Mouse (Mus musculus) cortical plate, adult 2 months (tissue): ENCODE data around the gene Spag7. TPM values are rescaled to one million over a fixed set of nuclear protein-coding genes. Genes with fewer than 3 reads are reported as not detected.

ENCODE experiments used
- H3K27ac ChIP-seq: fragments of 200-500 bp; 2 replicates; pipeline ENCODE4 v1.5.1; 2012; ENCODE audit warnings: low read length, control low read depth, inconsistent platforms; ENCODE audit not compliant: insufficient read depth
- H3K4me1 ChIP-seq: fragments of 200-500 bp; 2 replicates; pipeline ENCODE4 v1.6.1; 2011; ENCODE audit warnings: low read length; ENCODE audit not compliant: control insufficient read depth, insufficient read depth
- H3K4me3 ChIP-seq: fragments of 200-500 bp; 2 replicates; pipeline ENCODE4 v1.5.1; 2011; ENCODE audit warnings: mild to moderate bottlenecking, low read length, control low read depth; ENCODE audit not compliant: insufficient read depth
- CTCF ChIP-seq: fragments of 200-500 bp; IDR thresholded peaks from 2 replicates; pipeline ENCODE4 v1.5.1; 2011; ENCODE audit warnings: mild to moderate bottlenecking, control low read depth, low read length; ENCODE audit not compliant: insufficient read depth; ENCODE audit errors: extremely low read depth
- POLR2A ChIP-seq: fragments of 200-500 bp; IDR thresholded peaks from 2 replicates; pipeline ENCODE4 v1.6.1; 2011; ENCODE audit warnings: mild to moderate bottlenecking, low read length, control low read depth; ENCODE audit not compliant: insufficient read depth; ENCODE audit errors: extremely low read depth
- polyA plus RNA-seq: library from polyadenylated mRNA; depleted of rRNA; stranded (reverse); fragments of >200 nt; gene quantifications from 2 replicates; pipeline ENCODE4 v1.2.3, GENCODE M21; 2012

Spag7 gene
- polyA plus RNA-seq, 1 experiment: 74.5 TPM

- Histone ChIP-seq H3K4me1 (peaks cover 5% of the 10 kb centered on the region), H3K4me3 (peak within 1 kb of the TSS; percentile 74), H3K27ac (peak within 1 kb of the TSS; percentile 94)
- no peak for TF ChIP-seq CTCF
- TF ChIP-seq POLR2A: peak; percentile 66; the same call in 1 of the 2 replicates
Observed at GRCm38 (mm10) chr11:70646691-70647650, 22.2 kb downstream of the Spag7 start, which contains the start of the genes Rnf167 and Slc25a11. Rnf167 (plus strand) TSS chr11:70647235. Slc25a11 (minus strand) TSS chr11:70647479.

- Histone ChIP-seq H3K4me3 (peak overlapping the region; percentile 74), H3K27ac (peak overlapping the region; percentile 94; the same call in 1 of the 2 replicates), H3K4me1 (peaks cover 5% of the 10 kb centered on the region)
- no peak for TF ChIP-seq CTCF
Observed at GRCm38 (mm10) chr11:70646259-70646555, 23.0 kb downstream of the Spag7 start.

- H3K4me3 ChIP-seq: peak overlapping the region; percentile 74
- peaks cover 5% of the 10 kb centered on the region for H3K4me1 ChIP-seq
- TF ChIP-seq POLR2A: no peak
- TF ChIP-seq CTCF: no peak
- H3K27ac ChIP-seq: no peak overlapping the region
Observed at GRCm38 (mm10) chr11:70645461-70646258, 23.6 kb downstream of the Spag7 start.

GRCm38 (mm10) chr11:70644564-70645103 is 24.6 kb downstream of the Spag7 start:
- Histone ChIP-seq H3K4me3 (no peak overlapping the region), H3K27ac (no peak overlapping the region), H3K4me1 (peaks cover 5% of the 10 kb centered on the region)
- TF ChIP-seq POLR2A (no peak), CTCF (no peak)

- H3K4me1 ChIP-seq: peaks cover 3% of the 10 kb centered on the region
- TF ChIP-seq CTCF (no peak), POLR2A (no peak)
Observed at GRCm38 (mm10) chr11:70643051-70643450, 26.2 kb downstream of the Spag7 start.

GRCm38 (mm10) chr11:70641241-70641640 is 28.0 kb downstream of the Spag7 start:
- Histone ChIP-seq H3K4me1 (peaks cover 3% of the 10 kb centered on the region), H3K27ac (no peak overlapping the region), H3K4me3 (no peak overlapping the region)
- no peak for TF ChIP-seq POLR2A
- TF ChIP-seq CTCF: no peak

More at GRCm38 (mm10) chr11:70643051-70643450, 26.2 kb downstream of the Spag7 start:
- no peak overlapping the region for H3K4me3 ChIP-seq
- H3K27ac ChIP-seq: no peak overlapping the region

- TF ChIP-seq CTCF (no peak), POLR2A (no peak)
- Histone ChIP-seq H3K4me1 (no peaks in the 10 kb centered on the region), H3K4me3 (no peak overlapping the region), H3K27ac (no peak overlapping the region)
Observed at GRCm38 (mm10) chr11:70639976-70640375, 29.2 kb downstream of the Spag7 start.

DNA sequence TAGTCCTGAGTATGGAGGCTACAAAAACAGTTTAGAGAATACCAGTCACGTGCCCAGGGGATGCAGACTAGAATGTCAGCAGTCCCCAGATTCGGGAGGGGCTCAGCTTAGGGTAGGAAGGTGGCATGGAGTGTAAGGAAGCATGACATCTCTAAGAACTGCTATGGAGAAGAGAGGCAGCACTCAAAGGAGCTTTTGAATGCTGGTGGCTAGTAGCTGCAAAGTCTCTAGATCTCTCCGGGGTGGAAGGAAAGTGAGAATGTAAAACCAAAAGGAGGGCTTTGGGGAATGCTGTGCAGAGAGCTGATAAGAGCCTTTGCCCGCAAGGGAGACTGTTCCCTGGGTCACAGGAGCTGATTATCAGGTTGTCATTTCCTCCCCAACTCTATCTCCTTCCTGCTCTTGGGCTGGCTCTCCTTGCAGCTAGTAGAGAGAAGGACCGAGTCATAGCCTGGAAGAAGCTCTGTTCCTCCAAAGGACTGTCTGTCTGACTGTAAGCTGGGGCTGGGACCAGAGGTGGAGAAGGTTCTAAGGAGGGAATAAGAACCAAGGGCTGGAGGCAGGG is 30.4 kb downstream of the Spag7 start, which contains the start of gene Gp1ba:
Gene Gp1ba, plus strand, starts transcription at position 409 of the 565 bp plus-strand sequence.
- Histone ChIP-seq H3K4me3 (no peak within 1 kb of the TSS), H3K27ac (no peak within 1 kb of the TSS), H3K4me1 (no peaks in the 10 kb centered on the region)
- TF ChIP-seq CTCF (no peak), POLR2A (no peak)

DNA sequence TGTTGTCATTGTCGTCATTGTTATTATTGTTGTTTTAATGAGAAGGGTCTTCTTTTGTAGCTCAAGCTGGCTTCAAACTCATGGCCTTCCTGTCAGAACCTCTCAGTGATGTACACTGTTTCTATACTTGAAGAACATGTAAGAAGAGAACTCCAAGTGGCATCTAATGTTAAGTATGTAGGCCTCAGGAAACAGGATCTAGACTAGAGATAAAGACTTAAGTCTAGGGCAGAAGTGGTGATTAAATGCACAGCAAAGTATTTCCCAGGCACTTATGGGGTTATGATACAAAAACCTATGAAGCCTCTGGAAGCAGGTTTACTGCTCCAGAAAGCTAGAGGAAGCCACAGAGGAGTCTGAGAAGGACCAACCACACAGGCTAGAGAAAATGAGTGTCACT is 30.9 kb downstream of the Spag7 start:
- TF ChIP-seq CTCF (no peak), POLR2A (no peak)
- H3K4me3 ChIP-seq: no peak overlapping the region
- no peaks in the 10 kb centered on the region for H3K4me1 ChIP-seq

More for the DNA sequence above, 30.9 kb downstream of the Spag7 start:
- no peak overlapping the region for H3K27ac ChIP-seq
